Mouse (Mus musculus): ENCODE measurements around the gene Nsun7.

The Nsun7 gene

GRCm38 (mm10) chr5:66319827-66320404 lies 60.2 kb downstream of the Nsun7 start:
- in situ Hi-C loops (cut with MboI; ENCODE audit: low pct_unique_long_range_greater_than_20kb in 1 of 2, low sequenced_read_pairs in 2 of 2, unreplicated experiment in 1 of 2) = no loop called here

- in situ Hi-C loops (cut with MboI; ENCODE audit: low pct_unique_long_range_greater_than_20kb in 1 of 2, low sequenced_read_pairs in 2 of 2, unreplicated experiment in 1 of 2) = no loop called here
Measured at GRCm38 (mm10) chr5:66323131-66323530, 63.4 kb downstream of the Nsun7 start.

GRCm38 (mm10) chr5:66323603-66324002 lies 63.9 kb downstream of the Nsun7 start:
- in situ Hi-C loops (cut with MboI; ENCODE audit: low pct_unique_long_range_greater_than_20kb in 1 of 2, low sequenced_read_pairs in 2 of 2, unreplicated experiment in 1 of 2) = no loop called here

GRCm38 (mm10) chr5:66326395-66326794 lies 66.7 kb downstream of the Nsun7 start:
- in situ Hi-C loops (cut with MboI; ENCODE audit: low pct_unique_long_range_greater_than_20kb in 1 of 2, low sequenced_read_pairs in 2 of 2, unreplicated experiment in 1 of 2) = no loop called here

GRCm38 (mm10) chr5:66327949-66328726 lies 68.4 kb downstream of the Nsun7 start:
- in situ Hi-C loops (cut with MboI; ENCODE audit: low pct_unique_long_range_greater_than_20kb in 1 of 2, low sequenced_read_pairs in 2 of 2, unreplicated experiment in 1 of 2) = no loop called here

GRCm38 (mm10) chr5:66328766-66329165 lies 69.1 kb downstream of the Nsun7 start:
- in situ Hi-C loops (cut with MboI; ENCODE audit: low pct_unique_long_range_greater_than_20kb in 1 of 2, low sequenced_read_pairs in 2 of 2, unreplicated experiment in 1 of 2) = no loop called here

GRCm38 (mm10) chr5:66330806-66331205 lies 71.1 kb downstream of the Nsun7 start:
- in situ Hi-C loops (cut with MboI; ENCODE audit: low pct_unique_long_range_greater_than_20kb in 1 of 2, low sequenced_read_pairs in 2 of 2, unreplicated experiment in 1 of 2) = no loop called here

- in situ Hi-C loops (cut with MboI; ENCODE audit: low pct_unique_long_range_greater_than_20kb in 1 of 2, low sequenced_read_pairs in 2 of 2, unreplicated experiment in 1 of 2) = no loop called here
Measured at GRCm38 (mm10) chr5:66337025-66337968, 77.6 kb downstream of the Nsun7 start.

GRCm38 (mm10) chr5:66337969-66338345 lies 78.3 kb downstream of the Nsun7 start:
- in situ Hi-C loops (cut with MboI; ENCODE audit: low pct_unique_long_range_greater_than_20kb in 1 of 2, low sequenced_read_pairs in 2 of 2, unreplicated experiment in 1 of 2) = no loop called here

GRCm38 (mm10) chr5:66338583-66338982 lies 78.9 kb downstream of the Nsun7 start:
- in situ Hi-C loops (cut with MboI; ENCODE audit: low pct_unique_long_range_greater_than_20kb in 1 of 2, low sequenced_read_pairs in 2 of 2, unreplicated experiment in 1 of 2) = no loop called here

GRCm38 (mm10) chr5:66340356-66341102 lies 80.8 kb downstream of the Nsun7 start:
- in situ Hi-C loops (cut with MboI; ENCODE audit: low pct_unique_long_range_greater_than_20kb in 1 of 2, low sequenced_read_pairs in 2 of 2, unreplicated experiment in 1 of 2) = no loop called here

GRCm38 (mm10) chr5:66341848-66342247 lies 82.2 kb downstream of the Nsun7 start:
- in situ Hi-C loops (cut with MboI; ENCODE audit: low pct_unique_long_range_greater_than_20kb in 1 of 2, low sequenced_read_pairs in 2 of 2, unreplicated experiment in 1 of 2) = no loop called here

- in situ Hi-C loops (cut with MboI; ENCODE audit: low pct_unique_long_range_greater_than_20kb in 1 of 2, low sequenced_read_pairs in 2 of 2, unreplicated experiment in 1 of 2) = no loop called here
Measured at GRCm38 (mm10) chr5:66342285-66342684, 82.6 kb downstream of the Nsun7 start.

GRCm38 (mm10) chr5:66344182-66344581 lies 84.5 kb downstream of the Nsun7 start:
- in situ Hi-C loops (cut with MboI; ENCODE audit: low pct_unique_long_range_greater_than_20kb in 1 of 2, low sequenced_read_pairs in 2 of 2, unreplicated experiment in 1 of 2) = no loop called here

- in situ Hi-C loops (cut with MboI; ENCODE audit: low pct_unique_long_range_greater_than_20kb in 1 of 2, low sequenced_read_pairs in 2 of 2, unreplicated experiment in 1 of 2) = no loop called here
Measured at GRCm38 (mm10) chr5:66345140-66345539, 85.4 kb downstream of the Nsun7 start.

- in situ Hi-C loops (cut with MboI; ENCODE audit: low pct_unique_long_range_greater_than_20kb in 1 of 2, low sequenced_read_pairs in 2 of 2, unreplicated experiment in 1 of 2) = no loop called here
Measured at GRCm38 (mm10) chr5:66346756-66347155, 87.1 kb downstream of the Nsun7 start.

Measured in mouse embryonic stem cell (cell line).